Mouse (Mus musculus): ENCODE results near the gene Uevld. TPM values are rescaled to one million over a fixed set of nuclear protein-coding genes. Genes with fewer than 3 reads are reported as not detected.
"Not testable (repeated sequence)": the region's sequence is repeated elsewhere in the genome, so short reads cannot be mapped to it uniquely, and the experiment has no call there.

The Uevld gene
- polyA plus RNA-seq, 1 experiment from 2014 or later: 13.9 TPM

GRCm38 (mm10) chr7:46918678-46919371 is 39.5 kb downstream of the Uevld start:
- Histone ChIP-seq H3K27me3 (ENCODE audit: control insufficient read depth, insufficient read depth, low read length) (no peaks in the 10 kb centered on the region), H3K27ac (ENCODE audit: low read depth, low read length) (peak overlapping the region; percentile 91), H3K4me3 (ENCODE audit: low read depth, low read length) (peak overlapping the region; percentile 90), H3K9ac (ENCODE audit: low read length) (peak overlapping the region; percentile 94), H3K4me2 (ENCODE audit: low read depth, low read length, severe bottlenecking) (peak overlapping the region; percentile 84), H3K9me3 (ENCODE audit: control insufficient read depth, low read length) (no peaks in the 10 kb centered on the region), H3K36me3 (ENCODE audit: control insufficient read depth, insufficient read depth, low read length) (no peaks in the 10 kb centered on the region), H3K4me1 (replicated peaks; ENCODE audit: control insufficient read depth, insufficient read depth, low read length) (peaks cover 9% of the 10 kb centered on the region; the same call in 1 of the 2 replicates)
- ATAC-seq (replicated peaks; ENCODE audit: low FRiP score): no peak
- no peak for DNase-seq (ENCODE audit: low spot score)
- 20% methylated on average over 13 of the region's 13 CpGs for WGBS

DNA sequence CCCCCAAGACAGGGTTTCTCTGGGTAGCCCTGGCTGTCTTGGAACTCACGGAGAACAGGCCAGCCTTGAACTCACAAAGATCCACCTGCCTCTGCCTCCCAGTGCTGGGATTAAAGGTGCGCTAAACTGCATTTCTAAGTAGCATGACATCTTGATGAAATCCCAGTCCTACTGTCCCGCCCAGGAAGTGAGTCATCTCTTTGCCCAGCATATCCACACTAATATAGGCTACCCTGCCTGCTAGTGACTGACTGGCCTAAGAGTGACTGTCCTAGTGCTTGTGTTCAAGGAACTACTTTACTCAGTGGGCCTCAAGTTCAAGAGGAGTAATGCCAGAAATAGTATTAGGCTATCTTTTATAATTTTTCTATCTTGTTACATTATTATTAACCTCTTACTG is 42.0 kb downstream of the Uevld start:
- no peak for ATAC-seq (replicated peaks; ENCODE audit: low FRiP score)
- H3K36me3 ChIP-seq (ENCODE audit: control insufficient read depth, insufficient read depth, low read length): peaks cover 3% of the 10 kb centered on the region; the same call in 1 of the 2 replicates

GRCm38 (mm10) chr7:46911250-46911649 is 47.1 kb downstream of the Uevld start:
- Histone ChIP-seq H3K4me3 (ENCODE audit: low read depth, low read length) (no peak overlapping the region), H3K27ac (ENCODE audit: low read depth, low read length) (no peak overlapping the region), H3K36me3 (ENCODE audit: control insufficient read depth, insufficient read depth, low read length) (peaks cover 17% of the 10 kb centered on the region; the same call in 1 of the 2 replicates), H3K9ac (ENCODE audit: low read length) (no peak overlapping the region), H3K4me2 (ENCODE audit: low read depth, low read length, severe bottlenecking) (no peak overlapping the region), H3K4me1 (replicated peaks; ENCODE audit: control insufficient read depth, insufficient read depth, low read length) (no peaks in the 10 kb centered on the region), H3K27me3 (ENCODE audit: control insufficient read depth, insufficient read depth, low read length) (no peaks in the 10 kb centered on the region), H3K9me3 (ENCODE audit: control insufficient read depth, low read length) (no peaks in the 10 kb centered on the region)
- WGBS: 93% methylated on average over 3 of the region's 3 CpGs
- DNase-seq (ENCODE audit: low spot score): no peak
- no peak for ATAC-seq (replicated peaks; ENCODE audit: low FRiP score)

More for the DNA sequence above, 42.0 kb downstream of the Uevld start:
- no peaks in the 10 kb centered on the region for H3K27me3 ChIP-seq (ENCODE audit: control insufficient read depth, insufficient read depth, low read length)
- 90% methylated on average over 3 of the region's 3 CpGs for WGBS
- no peak overlapping the region for H3K4me2 ChIP-seq (ENCODE audit: low read depth, low read length, severe bottlenecking)
- peaks cover 9% of the 10 kb centered on the region; the same call in 1 of the 2 replicates for H3K4me1 ChIP-seq (replicated peaks; ENCODE audit: control insufficient read depth, insufficient read depth, low read length)
- H3K9ac ChIP-seq (ENCODE audit: low read length): no peak overlapping the region
- no peaks in the 10 kb centered on the region for H3K9me3 ChIP-seq (ENCODE audit: control insufficient read depth, low read length)
- no peak for DNase-seq (ENCODE audit: low spot score)
- no peak overlapping the region for H3K27ac ChIP-seq (ENCODE audit: low read depth, low read length)
- H3K4me3 ChIP-seq (ENCODE audit: low read depth, low read length): no peak overlapping the region

- Histone ChIP-seq H3K4me1 (replicated peaks; ENCODE audit: control insufficient read depth, insufficient read depth, low read length) (no peaks in the 10 kb centered on the region), H3K4me3 (ENCODE audit: low read depth, low read length) (no peak overlapping the region), H3K9me3 (ENCODE audit: control insufficient read depth, low read length) (no peaks in the 10 kb centered on the region), H3K36me3 (ENCODE audit: control insufficient read depth, insufficient read depth, low read length) (peaks cover 18% of the 10 kb centered on the region), H3K27ac (ENCODE audit: low read depth, low read length) (no peak overlapping the region), H3K9ac (ENCODE audit: low read length) (no peak overlapping the region), H3K27me3 (ENCODE audit: control insufficient read depth, insufficient read depth, low read length) (no peaks in the 10 kb centered on the region), H3K4me2 (ENCODE audit: low read depth, low read length, severe bottlenecking) (no peak overlapping the region)
- no peak for ATAC-seq (replicated peaks; ENCODE audit: low FRiP score)
- 94% methylated on average over 3 of the region's 3 CpGs for WGBS
- DNase-seq (ENCODE audit: low spot score): no peak
These were observed 59.0 kb downstream of the Uevld start for GRCm38 (mm10) chr7:46899343-46899742.

DNA sequence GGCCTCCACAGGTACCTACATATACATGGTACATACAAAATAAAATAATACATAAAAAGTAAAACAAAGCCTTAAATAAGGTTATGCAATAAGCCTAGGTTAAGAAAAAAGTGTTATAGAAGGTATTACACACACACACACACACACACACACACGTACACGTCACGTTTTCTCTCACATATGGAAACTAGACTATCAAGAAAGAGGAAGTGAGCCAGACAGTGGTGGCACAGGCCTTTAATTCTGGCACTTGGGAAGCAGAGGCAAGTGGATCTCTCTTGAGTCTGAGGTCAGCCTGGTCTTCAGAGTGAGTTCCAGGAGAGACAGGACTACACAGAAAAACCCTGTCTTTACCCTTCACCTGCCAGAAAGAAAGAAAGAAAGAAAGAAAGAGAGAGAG is 62.8 kb downstream of the Uevld start:
- DNase-seq (ENCODE audit: low spot score) (no peak), ATAC-seq (replicated peaks; ENCODE audit: low FRiP score) (no peak)
- Histone ChIP-seq H3K27ac (ENCODE audit: low read depth, low read length) (no peak overlapping the region), H3K9ac (ENCODE audit: low read length) (no peak overlapping the region), H3K27me3 (ENCODE audit: control insufficient read depth, insufficient read depth, low read length) (no peaks in the 10 kb centered on the region), H3K4me2 (ENCODE audit: low read depth, low read length, severe bottlenecking) (no peak overlapping the region), H3K9me3 (ENCODE audit: control insufficient read depth, low read length) (no peaks in the 10 kb centered on the region), H3K4me1 (replicated peaks; ENCODE audit: control insufficient read depth, insufficient read depth, low read length) (no peaks in the 10 kb centered on the region), H3K4me3 (ENCODE audit: low read depth, low read length) (no peak overlapping the region), H3K36me3 (ENCODE audit: control insufficient read depth, insufficient read depth, low read length) (peaks cover 26% of the 10 kb centered on the region)
- 88% methylated on average over 3 of the region's 3 CpGs for WGBS

GRCm38 (mm10) chr7:46883304-46883703 is 75.0 kb downstream of the Uevld start:
- no peaks in the 10 kb centered on the region for H3K27me3 ChIP-seq (ENCODE audit: control insufficient read depth, insufficient read depth, low read length)
- DNase-seq (ENCODE audit: low spot score) (no peak), ATAC-seq (replicated peaks; ENCODE audit: low FRiP score) (no peak)
- no peak overlapping the region for H3K27ac ChIP-seq (ENCODE audit: low read depth, low read length)
- H3K36me3 ChIP-seq (ENCODE audit: control insufficient read depth, insufficient read depth, low read length): peaks cover 9% of the 10 kb centered on the region
- H3K4me3 ChIP-seq (ENCODE audit: low read depth, low read length): no peak overlapping the region
- H3K4me2 ChIP-seq (ENCODE audit: low read depth, low read length, severe bottlenecking): no peak overlapping the region
- no peaks in the 10 kb centered on the region for H3K9me3 ChIP-seq (ENCODE audit: control insufficient read depth, low read length)
- H3K4me1 ChIP-seq (replicated peaks; ENCODE audit: control insufficient read depth, insufficient read depth, low read length): no peaks in the 10 kb centered on the region
- H3K9ac ChIP-seq (ENCODE audit: low read length): no peak overlapping the region
- 94% methylated on average over 3 of the region's 3 CpGs for WGBS

- not testable (repeated sequence) for ATAC-seq (replicated peaks; ENCODE audit: low FRiP score); H3K27ac ChIP-seq (ENCODE audit: low read depth, low read length); H3K4me1 ChIP-seq (replicated peaks; ENCODE audit: control insufficient read depth, insufficient read depth, low read length); H3K9ac ChIP-seq (ENCODE audit: low read length); H3K4me3 ChIP-seq (ENCODE audit: low read depth, low read length); H3K27me3 ChIP-seq (ENCODE audit: control insufficient read depth, insufficient read depth, low read length); H3K36me3 ChIP-seq (ENCODE audit: control insufficient read depth, insufficient read depth, low read length); H3K9me3 ChIP-seq (ENCODE audit: control insufficient read depth, low read length); H3K4me2 ChIP-seq (ENCODE audit: low read depth, low read length, severe bottlenecking); DNase-seq (ENCODE audit: low spot score)
- WGBS: 87% methylated on average over 6 of the region's 8 CpGs
These were observed 76.4 kb downstream of the Uevld start for GRCm38 (mm10) chr7:46881941-46882340.

DNA sequence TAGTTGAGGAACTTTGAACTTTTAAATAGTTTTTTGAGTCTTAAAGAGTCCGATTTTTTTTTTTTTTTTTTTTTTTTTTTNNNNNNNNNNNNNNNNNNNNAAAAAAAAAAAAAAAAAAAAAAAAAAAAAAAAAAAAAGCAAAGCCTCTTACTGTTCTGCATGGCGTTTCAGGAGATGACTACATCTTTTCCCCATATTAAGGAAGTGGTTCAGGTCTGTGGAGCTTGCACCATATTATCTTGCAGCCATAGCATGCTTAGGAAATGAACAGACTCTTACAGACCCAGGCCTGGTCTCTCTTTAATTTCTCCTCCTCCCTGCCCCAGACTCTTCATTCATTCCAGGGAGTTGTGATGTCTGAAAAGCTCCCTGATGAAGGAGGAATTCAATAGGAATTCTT is 77.3 kb downstream of the Uevld start:
- no peak overlapping the region for H3K9ac ChIP-seq (ENCODE audit: low read length)
- DNase-seq (ENCODE audit: low spot score) (no peak), ATAC-seq (replicated peaks; ENCODE audit: low FRiP score) (no peak)
- no peak overlapping the region for H3K27ac ChIP-seq (ENCODE audit: low read depth, low read length)
- no peaks in the 10 kb centered on the region for H3K4me1 ChIP-seq (replicated peaks; ENCODE audit: control insufficient read depth, insufficient read depth, low read length)
- H3K9me3 ChIP-seq (ENCODE audit: control insufficient read depth, low read length): no peaks in the 10 kb centered on the region
- H3K4me3 ChIP-seq (ENCODE audit: low read depth, low read length): no peak overlapping the region
- no peak overlapping the region for H3K4me2 ChIP-seq (ENCODE audit: low read depth, low read length, severe bottlenecking)
- WGBS: 93% methylated on average over 2 of the region's 2 CpGs
- no peaks in the 10 kb centered on the region; the same call in 1 of the 2 replicates for H3K36me3 ChIP-seq (ENCODE audit: control insufficient read depth, insufficient read depth, low read length)
- no peaks in the 10 kb centered on the region for H3K27me3 ChIP-seq (ENCODE audit: control insufficient read depth, insufficient read depth, low read length)

GRCm38 (mm10) chr7:46879851-46880250 is 78.5 kb downstream of the Uevld start:
- ATAC-seq (replicated peaks; ENCODE audit: low FRiP score): no peak
- DNase-seq (ENCODE audit: low spot score): no peak
- Histone ChIP-seq H3K27me3 (ENCODE audit: control insufficient read depth, insufficient read depth, low read length) (no peaks in the 10 kb centered on the region), H3K4me1 (replicated peaks; ENCODE audit: control insufficient read depth, insufficient read depth, low read length) (no peaks in the 10 kb centered on the region), H3K36me3 (ENCODE audit: control insufficient read depth, insufficient read depth, low read length) (no peaks in the 10 kb centered on the region; the same call in 1 of the 2 replicates), H3K9me3 (ENCODE audit: control insufficient read depth, low read length) (no peaks in the 10 kb centered on the region), H3K4me3 (ENCODE audit: low read depth, low read length) (no peak overlapping the region), H3K27ac (ENCODE audit: low read depth, low read length) (no peak overlapping the region), H3K9ac (ENCODE audit: low read length) (no peak overlapping the region), H3K4me2 (ENCODE audit: low read depth, low read length, severe bottlenecking) (no peak overlapping the region)
- 93% methylated on average over 5 of the region's 5 CpGs for WGBS
